Mouse (Mus musculus) limb, embryonic 14.5 days (tissue): ENCODE data around the gene Ptpra. TPM values are rescaled to one million over a fixed set of nuclear protein-coding genes. Genes with fewer than 3 reads are reported as not detected.
A peak's percentile ranks its signal among the peaks of the same experiment; 100 is the strongest.

Source experiments
- ATAC-seq: fragments of 200-750 bp; cut with Nextera tagmentation; 2 replicates; pipeline ENCODE4 v1.8.0; 2017; ENCODE audit warnings: low read depth, moderate number of reproducible peaks, moderate TSS enrichment; ENCODE audit not compliant: low FRiP score
- DNase-seq: peaks from one replicate; pipeline ENCODE4 v3.0.0-alpha.2; 2015; ENCODE audit warnings: low spot score
- H3K27ac ChIP-seq: fragments of 300-500 bp; sonication (generic); replicated peaks from 2 replicates; pipeline ENCODE4 v1.5.1; 2014; ENCODE audit warnings: low read depth, mild to moderate bottlenecking, low read length, moderate library complexity, mixed read lengths
- H3K27me3 ChIP-seq: fragments of 300-500 bp; sonication (generic); 2 replicates; pipeline ENCODE4 v1.6.1; 2014; ENCODE audit warnings: low read length, mixed read lengths; ENCODE audit not compliant: control insufficient read depth, insufficient read depth
- H3K36me3 ChIP-seq: fragments of 300-500 bp; sonication (generic); 2 replicates; pipeline ENCODE4 v1.6.1; 2014; ENCODE audit warnings: mild to moderate bottlenecking, low read length, moderate library complexity, mixed read lengths; ENCODE audit not compliant: control insufficient read depth, insufficient read depth
- H3K4me1 ChIP-seq: fragments of 300-500 bp; sonication (generic); 2 replicates; pipeline ENCODE4 v1.6.1; 2014; ENCODE audit warnings: antibody characterized with exemption, low read length, mixed read lengths; ENCODE audit not compliant: control insufficient read depth, insufficient read depth
- H3K4me2 ChIP-seq: fragments of 300-500 bp; sonication (generic); replicated peaks from 2 replicates; pipeline ENCODE4 v1.6.1; 2014; ENCODE audit warnings: low read depth, mild to moderate bottlenecking, low read length, moderate library complexity; ENCODE audit not compliant: severe bottlenecking
- H3K4me3 ChIP-seq: fragments of 300-500 bp; sonication (generic); replicated peaks from 2 replicates; pipeline ENCODE4 v1.5.1; 2014; ENCODE audit warnings: low read length
- H3K9ac ChIP-seq: fragments of 300-500 bp; sonication (generic); 2 replicates; pipeline ENCODE4 v1.6.1; 2014; ENCODE audit warnings: mild to moderate bottlenecking, low read depth, low read length, moderate library complexity; ENCODE audit not compliant: severe bottlenecking
- H3K9me3 ChIP-seq: fragments of 300-500 bp; sonication (generic); 2 replicates; pipeline ENCODE4 v1.6.1; 2016; ENCODE audit warnings: low read length; ENCODE audit not compliant: control insufficient read depth
- POLR2A ChIP-seq: fragments of 200-500 bp; IDR thresholded peaks from 2 replicates; pipeline ENCODE4 v1.8.0; 2012; ENCODE audit warnings: inconsistent platforms, mild to moderate bottlenecking, moderate library complexity, borderline replicate concordance; ENCODE audit not compliant: insufficient read depth, insufficient read length; ENCODE audit errors: extremely low read depth
- whole genome bisulfite sequencing: fragments of 180-500 bp; shearing (Covaris S2); extraction: QIAGEN DNeasy Blood & Tissue Kit; methylation state at CpG from one replicate; pipeline ENCODE4 v1.1.7; 2014; 5-methylcytosine and 5-hydroxymethylcytosine counted together
- polyA plus RNA-seq, 2 experiments: library from polyadenylated mRNA; depleted of rRNA in 1 of 2; stranded (reverse) in 1 of 2; unstranded in 1 of 2; fragments of >200 nt; fragmentation: Nextera tagmentation in 1 of 2; extraction: Ambion mirVana in 1 of 2; gene quantifications; 2 replicates each; pipeline versions ENCODE4 v1.2.1 to v1.2.3; 2012 to 2014

The Ptpra gene
- polyA plus RNA-seq, 2 experiments = 94.9 to 118 TPM

- no peaks in the 10 kb centered on the region for H3K4me1 ChIP-seq
- no peak overlapping the region for H3K9ac ChIP-seq
- WGBS = 89% methylated on average over 10 of the region's 10 CpGs
- no peak overlapping the region for H3K27ac ChIP-seq
- no peak overlapping the region for H3K4me3 ChIP-seq
- H3K4me2 ChIP-seq = no peak overlapping the region
- no peaks in the 10 kb centered on the region for H3K27me3 ChIP-seq
- ATAC-seq = no peak
- H3K36me3 ChIP-seq = peaks cover 76% of the 10 kb centered on the region
- H3K9me3 ChIP-seq = no peaks in the 10 kb centered on the region
- TF ChIP-seq POLR2A = no peak
- no peak for DNase-seq
These were observed 7.9 kb upstream of the Ptpra start for GRCm38 (mm10) chr2:130442162-130442561.

- Histone ChIP-seq H3K27me3 (no peaks in the 10 kb centered on the region), H3K4me1 (peaks cover 13% of the 10 kb centered on the region), H3K9me3 (no peaks in the 10 kb centered on the region), H3K4me3 (no peak overlapping the region), H3K9ac (no peak overlapping the region), H3K36me3 (peaks cover 15% of the 10 kb centered on the region), H3K27ac (no peak overlapping the region), H3K4me2 (no peak overlapping the region)
- no peak for TF ChIP-seq POLR2A
- DNase-seq (no peak), ATAC-seq (no peak)
These were observed 1.6 kb upstream of the Ptpra start for GRCm38 (mm10) chr2:130448449-130448848.

- ATAC-seq = peak; percentile 3; the same call in 1 of the 2 replicates
- H3K36me3 ChIP-seq = peaks cover 9% of the 10 kb centered on the region
- H3K4me1 ChIP-seq = peaks cover 13% of the 10 kb centered on the region
- WGBS = 8% methylated on average over 17 of the region's 17 CpGs
- H3K9me3 ChIP-seq = no peaks in the 10 kb centered on the region
- H3K27me3 ChIP-seq = no peaks in the 10 kb centered on the region
- no peak for TF ChIP-seq POLR2A
- DNase-seq = peak; percentile 22
- peak overlapping the region; percentile 88 for H3K4me2 ChIP-seq
- H3K9ac ChIP-seq = peak overlapping the region; percentile 88
- H3K4me3 ChIP-seq = peak overlapping the region; percentile 92
- H3K27ac ChIP-seq = no peak overlapping the region
These were observed 871 bp upstream of the Ptpra start for GRCm38 (mm10) chr2:130449021-130449793.

- peak; percentile 84 for ATAC-seq
- Histone ChIP-seq H3K4me2 (peak overlapping the region; percentile 88), H3K4me3 (peak overlapping the region; percentile 92), H3K4me1 (peaks cover 13% of the 10 kb centered on the region), H3K9ac (peak overlapping the region; percentile 88), H3K27ac (peak overlapping the region; percentile 76), H3K36me3 (peaks cover 3% of the 10 kb centered on the region; the same call in 1 of the 2 replicates), H3K9me3 (no peaks in the 10 kb centered on the region), H3K27me3 (no peaks in the 10 kb centered on the region)
- DNase-seq = peak; percentile 18
- no peak for TF ChIP-seq POLR2A
- 0% methylated on average over 20 of the region's 47 CpGs for WGBS
These were observed 337 bp downstream of the Ptpra start for GRCm38 (mm10) chr2:130450434-130450796.

- ATAC-seq = no peak
- Histone ChIP-seq H3K27me3 (no peaks in the 10 kb centered on the region), H3K4me3 (peak overlapping the region; percentile 92), H3K4me2 (peak overlapping the region; percentile 88), H3K27ac (no peak overlapping the region), H3K9me3 (no peaks in the 10 kb centered on the region), H3K36me3 (no peaks in the 10 kb centered on the region), H3K9ac (peak overlapping the region; percentile 88), H3K4me1 (peaks cover 13% of the 10 kb centered on the region)
- TF ChIP-seq POLR2A = no peak
- WGBS = 64% methylated on average over 14 of the region's 14 CpGs
- DNase-seq = no peak
These were observed 1.1 kb downstream of the Ptpra start for GRCm38 (mm10) chr2:130451086-130451726.
